Mouse (Mus musculus): ENCODE measurements around the gene Gm10337.
A peak's percentile ranks its signal among the peaks of the same experiment; 100 is the strongest.

Gene Gm10337

DNA sequence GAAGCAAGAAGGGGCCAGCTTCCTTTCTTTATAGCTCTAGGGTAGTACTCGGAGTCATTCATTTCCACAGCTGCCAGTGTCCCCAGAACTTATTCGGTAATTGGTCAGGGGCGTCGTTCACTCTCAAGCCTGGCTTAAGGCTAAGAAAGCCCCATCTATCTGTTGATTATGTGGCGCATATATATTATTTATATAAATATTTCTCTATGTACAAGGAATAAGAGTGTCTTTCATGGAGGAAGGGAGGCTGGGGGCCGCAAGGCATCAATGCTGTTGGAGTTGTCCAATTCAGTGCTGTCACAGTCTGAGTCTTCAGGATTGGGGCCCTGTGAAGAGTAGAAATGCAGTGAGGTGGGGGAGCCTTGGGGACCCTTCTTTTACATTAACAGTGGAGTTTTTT lies 3.7 kb upstream of the Gm10337 start:
- no peak for DNase-seq (ENCODE audit: low read depth, low spot score)

DNA sequence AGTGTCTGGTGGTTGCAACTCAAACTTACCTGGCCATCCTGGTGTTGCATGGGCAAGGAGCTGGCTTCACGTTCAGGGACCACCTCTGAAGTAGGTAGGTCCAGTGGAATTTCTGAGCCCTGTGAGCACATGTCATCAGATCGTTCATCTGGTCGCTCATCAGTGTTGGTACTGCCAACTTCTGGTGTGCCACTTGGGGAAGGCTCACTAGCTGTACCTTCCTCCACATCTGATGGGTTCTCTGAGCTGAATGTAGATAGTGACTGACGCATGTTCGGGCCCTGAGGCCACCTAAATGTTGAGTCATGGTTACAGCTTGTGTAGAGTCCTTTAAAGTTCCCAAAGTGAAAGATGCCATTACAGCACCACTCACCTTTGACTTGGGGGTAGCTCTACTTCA lies 3.0 kb upstream of the Gm10337 start:
- no peak for DNase-seq (ENCODE audit: low read depth, low spot score)

DNA sequence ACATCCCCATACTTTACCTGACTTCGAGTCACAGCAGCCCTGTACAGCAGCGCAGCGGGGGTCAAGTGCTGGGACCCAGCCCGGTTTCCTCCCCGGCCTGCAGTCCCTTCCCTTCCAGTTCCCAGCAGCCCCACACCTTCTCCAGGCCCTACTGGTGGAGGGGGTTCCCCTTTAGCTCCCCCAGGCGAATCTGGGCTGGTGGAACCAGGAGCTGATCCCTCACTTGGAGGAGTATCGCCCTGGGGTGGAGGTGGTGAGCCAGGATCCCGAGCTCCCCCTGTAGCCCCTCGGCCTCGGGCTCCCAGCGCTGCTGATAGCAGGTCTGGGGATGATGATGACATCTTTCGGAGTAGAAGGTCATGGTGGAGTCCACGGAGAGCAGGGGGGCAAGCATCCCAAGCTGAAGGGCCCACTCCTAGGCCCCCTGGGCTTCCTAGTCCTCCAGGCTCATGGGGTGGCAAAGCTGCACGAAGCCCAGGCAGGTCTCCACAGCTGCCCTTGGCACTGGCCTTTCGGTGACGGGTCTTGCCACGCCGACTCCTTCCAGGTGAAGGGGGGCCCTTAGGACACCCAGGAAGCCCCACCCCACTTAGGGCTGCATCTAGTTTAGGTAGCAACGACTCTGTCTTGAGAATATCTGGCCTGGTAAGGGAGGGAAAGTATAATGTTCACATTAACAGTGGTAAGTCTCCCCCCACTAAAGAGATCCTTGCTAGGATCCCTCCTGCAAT lies 2.3 kb upstream of the Gm10337 start:
- no peak for DNase-seq (ENCODE audit: low read depth, low spot score)

DNA sequence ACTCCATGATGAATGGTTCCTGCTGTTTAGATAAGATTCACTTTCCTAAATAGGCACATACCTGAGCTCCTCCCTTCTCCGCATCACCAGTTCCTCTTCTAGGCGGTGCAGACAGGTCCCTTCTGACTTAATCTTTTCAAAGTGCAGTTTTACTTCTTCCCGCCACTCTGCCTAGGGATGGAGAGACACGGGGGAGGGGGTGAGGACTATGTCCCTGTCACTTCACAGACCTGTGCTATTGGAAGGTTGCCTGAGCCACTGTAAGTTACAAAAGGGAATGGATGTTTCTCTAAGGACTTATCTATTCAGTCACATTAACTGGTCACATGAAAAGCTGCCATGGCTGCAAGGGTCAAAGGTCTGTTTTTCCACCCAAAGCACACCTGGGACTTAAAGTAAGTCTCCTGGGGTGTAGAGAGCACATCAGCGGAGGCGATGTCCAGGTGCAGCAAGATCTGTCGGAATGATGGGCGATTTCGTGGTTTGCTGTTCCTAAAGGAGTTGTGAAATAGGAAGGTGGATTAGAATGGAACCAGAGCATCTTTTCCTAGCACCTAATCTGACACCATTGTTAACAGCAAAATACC lies 1.2 kb upstream of the Gm10337 start:
- no peak for DNase-seq (ENCODE audit: low read depth, low spot score)

DNA sequence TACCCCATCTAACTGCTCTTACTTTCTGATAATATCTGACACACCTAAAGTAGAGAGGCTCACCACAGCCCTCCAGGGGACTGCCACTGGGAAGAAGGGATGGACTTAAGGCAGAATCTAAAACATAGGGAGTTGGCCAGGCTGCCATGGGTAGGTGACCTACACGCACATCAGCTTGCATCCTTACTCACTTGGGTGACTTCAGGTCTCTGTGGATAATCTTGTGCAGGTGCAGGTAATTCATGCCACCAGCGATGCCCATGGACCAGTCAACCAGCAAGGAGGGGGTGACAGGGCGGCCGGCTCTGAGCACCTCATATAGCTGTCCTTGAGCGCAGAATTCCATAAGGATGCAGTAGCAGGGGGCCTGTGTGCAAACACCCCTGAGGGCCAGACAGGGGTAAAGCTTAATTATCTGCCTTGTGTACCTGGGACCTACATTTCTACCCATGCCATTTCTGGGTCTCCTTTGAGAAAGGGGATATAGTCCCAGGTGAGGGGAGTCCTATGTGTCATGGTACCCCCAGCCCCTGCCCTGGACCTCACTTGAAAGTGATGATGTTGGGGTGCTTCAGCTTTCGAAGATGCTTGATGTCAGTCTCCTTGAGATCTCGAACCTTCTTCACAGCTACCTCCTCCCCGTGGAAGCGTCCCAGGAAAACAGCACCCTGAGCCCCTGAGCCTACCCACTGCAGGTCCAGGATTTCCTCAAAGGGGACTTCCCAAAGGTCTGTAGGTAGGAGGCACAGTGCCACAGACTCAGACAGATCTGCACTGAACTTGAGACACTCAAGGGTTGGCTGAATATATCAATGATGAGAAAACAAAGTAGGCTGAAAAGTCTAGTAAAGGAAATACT lies 631 bp downstream of the Gm10337 start:
- no peak for DNase-seq (ENCODE audit: low read depth, low spot score)

DNA sequence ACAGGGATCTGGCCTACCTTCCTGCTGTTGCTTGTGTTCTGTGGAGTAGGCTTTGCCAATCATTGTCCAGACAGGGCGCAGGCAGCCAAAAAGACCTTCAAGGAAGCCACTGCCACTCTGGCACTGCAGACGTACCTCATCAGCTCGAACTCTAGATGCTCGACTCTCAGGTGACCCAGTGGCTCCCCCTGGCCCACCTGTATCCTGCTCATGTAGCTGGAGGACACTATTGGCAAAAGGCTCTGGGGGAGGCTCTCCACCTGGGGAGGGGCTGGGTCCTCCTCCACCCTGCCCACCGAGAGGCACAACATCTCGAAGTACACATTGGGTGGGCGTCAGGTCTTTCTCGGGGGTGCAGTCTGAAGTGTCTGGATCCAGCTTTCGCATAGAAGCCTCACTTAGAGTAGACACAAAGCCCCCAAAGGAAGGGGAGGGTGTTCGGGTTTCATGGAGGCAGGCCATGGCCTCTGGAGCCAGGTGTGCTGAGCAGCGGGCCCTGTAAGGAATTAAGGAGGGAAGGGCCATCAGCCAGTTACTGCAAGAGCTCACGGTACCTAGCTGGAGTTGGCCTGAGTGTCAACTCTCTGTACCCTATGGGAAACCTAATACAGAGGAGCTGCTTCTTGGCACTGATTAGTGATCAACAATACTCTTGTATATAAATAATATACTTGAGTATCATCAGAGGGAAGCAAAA lies 1.7 kb downstream of the Gm10337 start:
- no peak for DNase-seq (ENCODE audit: low read depth, low spot score)

DNA sequence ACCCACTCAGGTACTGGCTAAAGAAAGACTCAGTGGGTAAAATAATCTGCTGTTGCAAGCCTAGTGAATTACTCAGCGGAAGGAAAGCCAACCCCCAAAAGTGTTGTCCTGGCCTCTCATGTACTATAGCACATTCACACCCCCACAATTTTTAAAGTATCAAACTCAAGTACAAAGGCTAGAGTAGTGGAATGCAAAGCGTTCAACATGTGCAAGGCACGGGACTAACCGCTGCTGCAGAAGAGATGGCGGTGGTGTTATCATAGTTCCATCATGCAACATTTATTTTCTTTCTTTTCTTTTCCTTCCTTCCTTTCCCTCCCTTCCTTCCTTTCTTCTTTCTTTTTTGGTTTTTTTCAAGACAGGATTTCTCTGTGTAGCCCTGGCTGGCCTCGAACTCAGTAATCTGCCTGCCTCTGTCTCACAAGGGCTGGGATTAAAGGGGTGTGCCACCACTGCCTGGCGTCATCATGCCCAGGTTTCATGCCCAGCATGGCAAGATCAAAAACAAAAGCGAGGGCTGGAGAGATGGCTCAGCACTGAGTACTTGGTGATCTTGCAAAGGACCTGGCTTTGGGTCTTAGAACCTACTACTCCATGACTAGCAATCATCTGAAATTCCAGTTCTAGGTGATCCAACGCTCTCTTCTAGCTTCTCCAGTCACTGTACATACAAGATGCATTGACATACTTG lies 2.4 kb downstream of the Gm10337 start:
- DNase-seq (ENCODE audit: low read depth, low spot score): no peak

DNA sequence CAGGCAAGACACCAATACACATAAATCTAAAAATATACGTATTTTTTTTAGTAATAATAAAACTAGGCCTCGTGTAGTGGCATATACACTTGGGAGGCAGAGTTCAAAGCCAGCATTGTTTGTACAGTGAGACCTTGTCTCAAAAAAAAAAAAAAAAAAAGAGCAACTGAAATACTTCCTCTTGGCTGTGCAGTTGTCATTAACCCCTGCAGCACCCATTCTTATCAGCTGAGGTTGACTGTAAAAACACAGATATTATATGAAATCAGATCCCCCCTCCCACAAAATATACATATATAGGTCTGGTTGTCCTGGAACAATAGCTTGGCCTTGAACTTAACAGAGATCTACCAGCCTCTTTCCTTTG lies 2.9 kb downstream of the Gm10337 start:
- DNase-seq (ENCODE audit: low read depth, low spot score): no peak

DNA sequence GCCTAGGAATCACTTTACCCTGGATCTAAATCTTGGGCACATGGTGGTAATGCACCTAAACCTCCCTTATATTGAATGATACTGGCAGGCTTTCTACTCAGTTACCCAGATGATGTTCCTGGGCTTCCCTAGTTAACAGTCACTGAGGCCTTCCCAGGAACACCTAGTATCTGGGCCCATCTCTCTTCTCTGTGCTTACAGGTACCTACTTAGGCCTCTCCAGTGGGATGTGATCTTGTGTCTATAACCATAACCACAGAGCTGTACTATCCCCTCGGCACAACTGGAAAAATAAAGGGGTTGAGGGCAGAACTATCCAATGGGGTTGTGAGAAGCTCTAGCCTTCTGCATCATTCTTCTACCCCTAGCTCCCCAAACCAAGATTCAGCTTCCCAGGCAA lies 3.3 kb downstream of the Gm10337 start:
- DNase-seq (ENCODE audit: low read depth, low spot score): no peak

DNA sequence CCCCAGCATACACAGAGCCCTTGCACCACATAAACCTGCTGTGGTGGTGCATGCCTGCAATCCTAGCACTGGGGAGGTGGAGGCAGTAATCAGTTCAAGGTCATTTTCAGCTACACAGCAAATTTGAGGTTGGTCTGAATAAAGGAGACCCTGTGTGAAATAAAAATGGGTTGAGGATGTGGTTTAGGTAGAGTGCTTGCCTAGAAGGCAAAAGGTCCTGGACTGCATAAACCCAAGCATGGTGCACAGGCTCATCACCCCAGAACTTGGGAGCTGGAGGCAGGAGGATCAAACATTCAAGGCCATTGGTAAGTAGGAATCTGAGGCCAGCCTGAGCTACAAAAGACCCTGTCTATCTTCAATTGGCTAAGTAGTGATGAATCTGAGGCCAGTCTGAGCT lies 4.0 kb downstream of the Gm10337 start:
- DNase-seq (ENCODE audit: low read depth, low spot score): no peak

DNA sequence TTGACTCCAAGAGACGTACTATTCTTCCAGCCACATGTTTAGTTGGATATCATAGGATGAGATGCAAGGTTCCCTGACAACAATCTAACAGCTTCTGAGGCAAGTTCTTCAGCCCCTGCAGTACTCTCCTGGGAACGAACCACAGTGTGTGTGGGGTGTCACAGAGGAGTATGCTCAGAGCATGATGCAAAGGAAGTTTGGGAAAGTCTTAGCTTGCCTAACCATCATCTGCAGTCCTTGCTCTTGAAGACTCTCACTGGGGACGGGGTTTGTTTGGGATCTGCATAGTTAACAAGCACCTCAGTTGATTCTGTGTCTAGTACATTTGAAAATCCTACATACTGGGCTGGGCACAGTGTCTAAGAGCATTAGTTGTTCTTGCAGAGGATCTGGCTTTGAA lies 4.8 kb downstream of the Gm10337 start:
- DNase-seq (ENCODE audit: low read depth, low spot score): no peak

DNA sequence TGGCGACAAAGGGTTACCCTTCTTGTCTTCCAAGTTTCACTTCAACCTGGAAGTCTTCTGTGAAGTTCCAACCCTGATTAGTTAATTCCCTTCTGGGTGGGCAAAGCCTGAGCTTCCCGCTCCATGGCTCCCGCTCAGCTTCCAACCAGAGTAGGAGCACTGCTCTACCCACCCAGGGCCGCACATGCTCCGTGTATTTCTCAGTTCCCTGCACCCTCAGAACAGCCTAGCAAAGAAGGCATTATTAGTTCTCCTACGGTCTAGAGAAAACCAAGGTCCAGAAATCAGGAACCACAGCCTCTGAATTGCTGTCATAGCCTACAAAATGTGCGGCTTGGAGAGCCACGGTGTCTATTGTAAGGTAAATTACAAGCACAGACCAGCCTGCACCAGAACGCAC lies 6.6 kb downstream of the Gm10337 start:
- no peak for DNase-seq (ENCODE audit: low read depth, low spot score)

DNA sequence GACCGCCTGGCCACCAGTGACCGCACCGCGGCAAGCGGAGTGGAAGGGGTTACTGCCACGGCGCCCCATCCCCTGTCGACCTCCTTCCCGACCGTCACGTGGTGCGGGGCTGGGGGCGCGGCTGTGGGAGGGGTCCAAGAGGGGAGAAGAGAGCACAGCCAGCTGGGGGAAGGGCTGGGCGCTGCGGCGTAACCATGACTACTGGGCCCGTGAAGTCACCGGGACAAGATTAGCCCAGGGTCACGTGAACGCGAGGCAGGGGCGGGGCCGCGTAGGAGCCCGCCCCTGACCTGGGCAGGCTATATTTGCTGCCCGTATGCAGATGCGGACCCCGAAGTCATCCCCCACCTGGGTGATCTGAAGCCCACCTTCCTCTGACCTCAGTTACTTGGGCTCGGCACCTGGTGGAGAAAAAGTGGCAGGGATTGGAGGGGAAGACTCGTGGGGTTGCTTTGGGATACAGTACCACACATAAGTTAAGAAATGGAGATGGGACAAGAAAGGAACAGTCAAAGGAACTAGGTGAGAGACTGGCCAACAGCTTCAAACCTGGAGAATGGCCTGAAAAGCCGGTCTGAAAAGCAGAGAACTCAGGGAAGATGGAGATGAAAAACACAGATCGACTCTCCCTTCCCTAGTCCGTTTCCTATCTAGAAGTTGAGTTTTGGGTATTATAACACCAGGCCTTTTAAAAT lies 7.2 kb downstream of the Gm10337 start:
- DNase-seq (ENCODE audit: low read depth, low spot score): peak; percentile 98

DNA sequence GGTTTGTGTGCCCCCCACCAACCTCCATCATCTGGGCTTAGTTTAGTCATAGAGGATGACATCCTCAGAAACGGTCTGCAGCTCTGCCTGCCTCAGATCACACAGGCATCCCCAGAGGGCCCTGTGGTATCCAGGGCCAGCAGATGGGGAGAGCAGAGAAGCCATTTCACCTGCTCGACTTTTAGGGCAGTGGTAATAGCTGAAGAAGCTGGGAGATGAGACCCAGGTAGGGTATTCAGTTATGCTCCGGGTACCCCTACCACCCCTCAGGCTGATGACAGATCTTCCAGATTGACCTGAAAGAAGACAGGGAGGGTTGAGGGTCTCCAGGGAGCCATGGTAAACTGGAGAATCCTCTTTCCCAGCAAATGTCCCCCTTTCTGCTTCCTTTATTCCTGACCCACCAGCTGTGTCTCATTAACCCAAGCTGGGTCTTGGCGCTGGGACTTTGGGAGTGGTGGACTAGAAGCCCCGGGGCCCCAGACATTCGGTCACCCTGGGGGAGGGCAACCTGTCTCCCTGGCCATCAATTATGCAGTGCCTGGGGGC lies 7.8 kb downstream of the Gm10337 start:
- DNase-seq (ENCODE audit: low read depth, low spot score): no peak

DNA sequence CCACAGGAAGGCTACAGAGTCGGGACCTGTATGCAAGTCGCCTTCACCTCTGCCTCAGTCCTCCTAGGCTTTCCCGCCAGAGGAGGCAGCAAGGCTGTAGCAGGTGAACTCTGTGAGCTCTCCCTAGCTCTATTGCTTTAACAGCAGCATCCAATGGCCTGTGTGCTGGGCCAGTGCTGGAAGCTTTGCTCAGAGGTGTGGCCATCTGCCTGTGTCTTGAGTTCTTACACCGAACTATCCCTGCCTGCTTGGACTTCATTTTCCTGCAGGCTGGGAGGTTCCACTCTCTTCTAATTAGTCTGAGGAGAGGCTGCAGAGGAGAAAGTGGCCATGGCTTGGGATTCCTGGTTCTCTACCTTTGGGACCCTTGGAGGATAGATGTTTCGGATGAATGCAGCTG lies 8.5 kb downstream of the Gm10337 start:
- no peak for DNase-seq (ENCODE audit: low read depth, low spot score)

DNA sequence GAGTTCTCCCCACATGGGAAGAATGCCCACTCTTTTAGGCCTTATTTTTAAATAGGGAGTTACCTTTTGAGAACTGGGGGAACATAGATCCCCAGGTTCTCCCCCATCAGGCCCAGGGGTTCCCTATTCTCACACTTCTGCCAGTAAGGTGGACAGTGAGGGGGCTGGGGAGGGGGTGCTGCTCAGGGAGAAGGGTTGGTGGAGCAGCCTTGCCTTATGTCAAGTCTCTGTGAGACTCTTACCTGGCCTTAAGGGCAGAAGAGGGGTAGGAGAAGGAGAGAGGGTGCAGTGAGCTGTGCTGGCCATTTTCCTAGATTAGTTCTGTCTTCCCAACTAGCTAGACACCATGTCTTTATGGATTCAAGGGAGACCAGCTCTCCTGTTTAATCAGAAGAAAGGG lies 8.9 kb downstream of the Gm10337 start:
- no peak for DNase-seq (ENCODE audit: low read depth, low spot score)

DNA sequence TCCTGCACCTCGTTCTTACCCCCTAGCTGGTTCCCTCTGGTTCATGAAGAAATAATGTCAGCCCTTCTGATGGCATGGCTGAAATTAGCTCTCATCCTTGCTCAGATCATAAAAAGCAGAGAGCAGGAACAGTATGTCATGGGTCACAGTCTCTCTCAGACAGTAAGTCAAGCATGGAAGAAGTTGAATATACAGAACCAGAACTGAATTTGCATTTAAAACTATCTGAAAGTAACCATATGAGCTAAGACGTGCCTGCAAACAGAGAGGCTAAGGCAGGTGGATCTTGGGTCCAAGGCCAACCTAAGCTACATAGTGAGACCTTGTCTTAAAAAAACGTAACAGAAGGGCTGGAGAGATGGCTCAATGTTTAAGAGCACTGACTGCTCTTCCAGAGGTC lies 9.5 kb downstream of the Gm10337 start:
- DNase-seq (ENCODE audit: low read depth, low spot score): no peak

DNA sequence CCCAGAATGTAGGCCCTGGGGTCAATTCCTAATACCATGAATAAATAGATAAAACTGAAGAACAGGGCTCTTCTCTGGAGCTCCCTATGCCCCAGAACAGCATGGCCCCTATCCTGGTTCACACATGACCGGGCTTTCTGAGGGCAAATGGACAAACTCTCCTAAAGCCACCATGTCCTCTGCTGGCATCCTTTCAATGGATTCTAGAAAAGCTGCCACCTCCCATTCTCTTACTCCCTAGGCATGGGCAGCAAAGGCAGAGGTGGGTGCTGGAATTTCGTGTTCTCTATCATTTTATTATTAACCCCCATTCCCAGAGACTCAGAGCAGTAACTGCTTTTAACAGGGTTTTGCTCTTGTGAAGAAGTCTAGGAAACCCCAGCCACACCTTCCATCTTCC lies 11.7 kb downstream of the Gm10337 start:
- no peak for DNase-seq (ENCODE audit: low read depth, low spot score)

DNA sequence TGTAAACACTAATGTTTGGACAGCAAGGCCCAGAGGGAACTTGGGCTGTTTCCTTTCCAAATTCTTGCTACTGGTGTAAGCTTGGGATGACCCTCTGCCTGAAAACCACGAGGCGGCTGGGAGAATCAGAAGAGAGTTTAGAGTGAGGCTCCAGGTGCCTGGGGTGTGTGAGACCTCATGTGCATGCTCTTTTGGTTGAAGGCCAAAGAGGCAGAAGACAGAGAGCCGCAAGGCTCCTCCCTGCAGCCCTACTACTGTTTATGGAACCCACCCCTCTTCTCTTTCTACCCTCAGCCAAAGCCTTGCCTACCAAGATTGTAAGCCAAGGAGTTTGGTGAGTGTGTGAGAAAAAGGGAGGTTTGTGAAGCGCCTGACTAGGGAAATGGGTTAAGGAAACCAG lies 12.3 kb downstream of the Gm10337 start:
- no peak for DNase-seq (ENCODE audit: low read depth, low spot score)

DNA sequence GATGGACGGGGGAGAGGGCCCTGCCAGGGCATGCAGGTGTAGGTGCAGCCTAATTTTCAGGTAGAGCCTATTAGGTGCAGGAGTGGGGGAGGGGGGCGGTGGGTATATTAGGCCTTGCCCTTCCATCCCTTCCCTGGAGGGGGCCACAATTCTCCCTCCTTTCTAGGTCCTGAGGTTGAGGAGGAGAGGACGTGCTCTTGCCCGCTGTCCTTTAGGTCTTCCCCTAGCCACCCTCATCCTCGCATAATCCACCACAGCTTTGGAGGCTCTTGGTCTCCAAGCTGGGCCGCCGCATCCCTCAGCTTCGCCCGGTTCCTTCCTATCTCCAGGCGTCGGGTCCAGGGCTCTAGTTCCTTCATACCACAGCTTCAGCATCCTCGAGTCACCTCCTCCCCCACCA lies 12.8 kb downstream of the Gm10337 start:
- DNase-seq (ENCODE audit: low read depth, low spot score): peak; percentile 58
